ENCODE assay signal across 8 mouse cellular contexts in the genomic region with DNA sequence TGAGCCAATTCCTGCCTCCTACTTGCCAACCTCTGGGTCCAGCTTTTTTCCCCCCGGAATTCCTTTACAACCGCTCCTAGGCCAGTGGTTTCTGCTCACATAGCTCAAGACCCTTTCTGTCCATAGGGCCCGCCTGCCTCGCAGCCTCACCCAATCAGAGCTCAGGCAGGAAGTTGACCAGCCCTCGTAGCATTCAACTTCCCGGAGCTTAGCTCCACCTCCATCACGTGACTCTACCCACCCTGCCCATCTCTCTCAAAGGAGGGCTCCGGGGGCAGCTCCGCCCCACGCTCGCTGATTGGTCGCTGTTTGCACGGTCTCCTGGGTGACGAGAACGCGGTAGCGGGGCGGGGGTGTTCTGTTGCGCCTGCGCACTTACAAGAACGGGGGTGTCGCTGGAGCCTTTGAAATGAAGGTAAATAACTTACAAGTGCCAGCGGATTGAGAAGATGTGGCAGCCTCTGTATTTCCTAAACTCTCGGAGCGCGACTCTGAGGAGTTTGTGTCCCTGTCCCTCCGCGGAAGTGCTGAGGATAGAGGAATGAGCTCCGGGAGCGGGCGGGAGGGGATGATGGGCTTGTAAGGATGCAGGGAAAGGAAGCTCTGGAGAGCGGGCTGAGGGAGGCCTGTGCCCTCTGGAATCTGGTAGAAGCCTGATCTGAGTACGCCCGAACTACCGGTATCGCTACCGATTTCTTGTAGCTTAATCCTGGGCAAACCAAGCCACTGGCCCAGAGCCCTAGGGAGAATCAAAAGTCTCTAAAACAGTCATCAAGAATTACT. TPM values are rescaled to one million over a fixed set of nuclear protein-coding genes. Genes with fewer than 3 reads are reported as not detected.
DNase-seq lines count a peak whose midpoint lies in the region; ATAC-seq and TF ChIP-seq lines count a peak whose summit lies in the region.

Gene Wdr19, plus strand, starts transcription at position 351 of the 783 bp plus-strand sequence.

- no peaks in the 10 kb centered on the region for H3K27me3 ChIP-seq in kidney, embryonic 14.5 days (ENCODE audit: control insufficient read depth, insufficient read depth, low read length)
- H3K27me3 ChIP-seq in limb, embryonic 15.5 days = no peaks in the 10 kb centered on the region

- H3K36me3 ChIP-seq in kidney, embryonic 14.5 days (ENCODE audit: control insufficient read depth, insufficient read depth, low read length) = no peaks in the 10 kb centered on the region
- 0 out of 2 replicates have a peak, but pooled peaks cover 3% of the 10 kb centered on the region for H3K36me3 ChIP-seq in limb, embryonic 15.5 days

- WGBS in kidney, embryonic 14.5 days = under 1% methylated on average over 37 of the region's 37 CpGs
- under 1% methylated on average over 37 of the region's 37 CpGs for WGBS in limb, embryonic 15.5 days

- peak within 1 kb of the TSS; percentile 69 for H3K9ac ChIP-seq in kidney, embryonic 14.5 days (ENCODE audit: low read depth, low read length)
- peak within 1 kb of the TSS; percentile 44 for H3K9ac ChIP-seq in limb, embryonic 15.5 days

- peak; percentile 99 for DNase-seq in A20 (ENCODE audit: low read depth, low spot score)
- DNase-seq in heart, adult 9 months (ENCODE audit: low spot score in 2 of 2) = peak; percentile 99
- peak; percentile 97 for DNase-seq in monocyte, adult 2 months (ENCODE audit: low read depth in 1 of 2, low spot score in 2 of 2)
- DNase-seq in spleen, postnatal 36 days (ENCODE audit: low spot score in 2 of 2) = peak; percentile 99

- H3K27ac ChIP-seq in bone marrow macrophage, adult 2 months (ENCODE audit: insufficient read depth, low read depth, low read length) = peak within 1 kb of the TSS; percentile 40
- peak within 1 kb of the TSS; percentile 38 for H3K27ac ChIP-seq in embryonic fibroblast, embryonic 13.5 days (ENCODE audit: insufficient read depth, low read length)
- peak within 1 kb of the TSS; percentile 51; the same call in 1 of the 2 replicates for H3K27ac ChIP-seq in kidney, embryonic 14.5 days (ENCODE audit: low read depth, low read length)
- H3K27ac ChIP-seq in limb, embryonic 15.5 days = peak within 1 kb of the TSS; percentile 79

- H3K4me3 ChIP-seq in bone marrow macrophage, adult 2 months (ENCODE audit: insufficient read depth, low read length) = peak within 1 kb of the TSS; percentile 78
- peak within 1 kb of the TSS; percentile 79 for H3K4me3 ChIP-seq in embryonic fibroblast, embryonic 13.5 days (ENCODE audit: insufficient read depth, low read length)
- H3K4me3 ChIP-seq in kidney, embryonic 14.5 days (ENCODE audit: low read length) = peak within 1 kb of the TSS; percentile 56
- H3K4me3 ChIP-seq in limb, embryonic 15.5 days = peak within 1 kb of the TSS; percentile 65

- peak; percentile 100 for ATAC-seq in kidney, embryonic 14.5 days (ENCODE audit: low FRiP score, low TSS enrichment)
- ATAC-seq in limb, embryonic 15.5 days (ENCODE audit: insufficient number of reproducible peaks, low FRiP score, low TSS enrichment, low read depth) = peak; percentile 99

- peak within 1 kb of the TSS; percentile 68 for H3K4me2 ChIP-seq in kidney, embryonic 14.5 days (replicated peaks; ENCODE audit: low read depth, low read length)
- peak within 1 kb of the TSS; percentile 67 for H3K4me2 ChIP-seq in limb, embryonic 15.5 days

- peaks cover 6% of the 10 kb centered on the region; the same call in 1 of the 2 replicates for H3K4me1 ChIP-seq in bone marrow macrophage, adult 2 months (ENCODE audit: control insufficient read depth, insufficient read depth, low read length)
- 0 out of 2 replicates have a peak, but pooled peaks cover 2% of the 10 kb centered on the region for H3K4me1 ChIP-seq in embryonic fibroblast, embryonic 13.5 days (ENCODE audit: control insufficient read depth, insufficient read depth, low read length)
- peaks cover 8% of the 10 kb centered on the region; the same call in 1 of the 2 replicates for H3K4me1 ChIP-seq in kidney, embryonic 14.5 days (ENCODE audit: control insufficient read depth, insufficient read depth, low read length)
- peaks cover 8% of the 10 kb centered on the region for H3K4me1 ChIP-seq in limb, embryonic 15.5 days

- H3K9me3 ChIP-seq in kidney, embryonic 14.5 days (ENCODE audit: control insufficient read depth, low read length) = no peaks in the 10 kb centered on the region
- H3K9me3 ChIP-seq in limb, embryonic 15.5 days = no peaks in the 10 kb centered on the region

- no peak for TF ChIP-seq CTCF in bone marrow macrophage, adult 2 months (IDR thresholded peaks at IDR 0.05; ENCODE audit: low read depth, low read length)
- TF ChIP-seq CTCF in embryonic fibroblast, embryonic 13.5 days (IDR thresholded peaks at IDR 0.05; ENCODE audit: borderline replicate concordance, insufficient read depth, low read length) = no peak

- TF ChIP-seq POLR2A in bone marrow macrophage, adult 2 months (IDR thresholded peaks at IDR 0.05; ENCODE audit: borderline replicate concordance, low read depth, low read length) = 0 out of 2 replicates have a peak, but pooled peaks have one; percentile 36
- peak; percentile 88 for TF ChIP-seq POLR2A in embryonic fibroblast, embryonic 13.5 days (IDR thresholded peaks at IDR 0.05; ENCODE audit: low read depth, low read length)

RNA-seq across cellular contexts. Expression of gene Wdr19, which starts in this region (rescaled TPM):
- polyA plus RNA-seq in bone marrow macrophage, adult 2 months (2012; ENCODE audit: insufficient read depth, insufficient read length, missing spikeins) = 11.8 and 12.0 TPM in 2 replicates
- polyA plus RNA-seq in embryonic fibroblast, embryonic 13.5 days (2011; ENCODE audit: insufficient read length, low read depth, missing spikeins) = 11.0 and 14.8 TPM in 2 replicates
- polyA plus RNA-seq in kidney, embryonic 14.5 days (2014; fragmentation: Nextera tagmentation; extraction: Ambion mirVana) = 8.7 and 15.8 TPM in 2 replicates
- 6.8 and 8.0 TPM in 2 replicates for polyA plus RNA-seq in limb, embryonic 15.5 days (2015; fragmentation: Nextera tagmentation; extraction: Ambion mirVana)

Comparison
In these comparisons a context has a peak if more than half of its experiments do, and no peak if none do; other contexts are left out.
1. Peak in every context shown above with its lines: DNase-seq, ATAC-seq, H3K4me3 ChIP-seq and H3K27ac ChIP-seq.